Mouse (Mus musculus) monocyte, adult 2 months (primary cell): ENCODE measurements around the gene Rufy2.

Experiments used
- DNase-seq, 2 experiments: peaks; one replicate each; pipeline ENCODE4 v3.0.0; 2022; ENCODE audit warnings: low spot score in 2 of 2, low read depth in 1 of 2

Rufy2 gene

GRCm38 (mm10) chr10:63014168-63014567 lies 34.1 kb downstream of the Rufy2 start:
- no peak for DNase-seq

DNA sequence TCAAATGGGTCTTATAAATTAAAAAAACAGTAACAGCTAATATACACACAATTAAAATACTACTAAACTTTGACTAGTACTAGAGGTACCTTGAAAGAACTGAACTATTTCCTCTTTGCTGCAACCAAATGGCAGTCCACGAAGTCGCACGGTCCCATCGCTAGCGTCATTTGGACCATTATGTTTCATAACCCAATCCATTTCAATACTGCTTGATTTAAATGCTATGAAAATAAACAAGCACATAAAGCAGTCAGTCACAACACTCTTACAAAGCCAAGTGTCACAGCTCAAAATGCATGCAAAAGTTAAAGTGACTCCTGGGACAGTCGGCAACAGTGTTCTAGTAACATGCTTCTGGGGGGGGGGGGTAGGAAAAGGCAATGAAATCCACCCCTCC lies 39.3 kb downstream of the Rufy2 start:
- no peak for DNase-seq

GRCm38 (mm10) chr10:63021702-63022101 lies 41.7 kb downstream of the Rufy2 start:
- DNase-seq, result no peak

- DNase-seq, result no peak
Measured at GRCm38 (mm10) chr10:63022541-63023120, 42.6 kb downstream of the Rufy2 start.

GRCm38 (mm10) chr10:63023121-63023748 lies 43.2 kb downstream of the Rufy2 start:
- DNase-seq, result peak; percentile 20 to 42

GRCm38 (mm10) chr10:63023749-63024579 lies 43.9 kb downstream of the Rufy2 start, which contains the start of the genes Hnrnph3 and Pbld2:
Gene Hnrnph3, minus strand, starts transcription at chr10:63024217.
Gene Pbld2, plus strand, starts transcription at chr10:63024315.
- DNase-seq, result peak; percentile 95 to 99

DNA sequence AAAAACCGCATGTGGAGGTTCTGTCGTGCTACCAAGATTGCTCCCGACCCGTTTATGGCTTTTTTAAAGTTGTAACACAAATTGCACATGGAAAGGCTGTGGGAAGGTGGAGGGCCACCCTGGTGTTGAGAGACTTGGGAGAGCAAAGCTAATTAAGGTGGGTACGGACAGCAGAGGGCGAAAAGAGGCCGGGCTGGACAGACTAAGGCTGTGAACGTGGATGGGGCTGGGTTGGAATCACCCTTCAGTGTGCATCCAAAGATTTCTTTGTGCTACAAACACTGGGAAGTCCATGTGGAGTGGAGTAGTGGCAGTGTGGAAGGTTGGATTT lies 44.5 kb downstream of the Rufy2 start:
- peak in 1 of 2 experiments; percentile 28 for DNase-seq

DNA sequence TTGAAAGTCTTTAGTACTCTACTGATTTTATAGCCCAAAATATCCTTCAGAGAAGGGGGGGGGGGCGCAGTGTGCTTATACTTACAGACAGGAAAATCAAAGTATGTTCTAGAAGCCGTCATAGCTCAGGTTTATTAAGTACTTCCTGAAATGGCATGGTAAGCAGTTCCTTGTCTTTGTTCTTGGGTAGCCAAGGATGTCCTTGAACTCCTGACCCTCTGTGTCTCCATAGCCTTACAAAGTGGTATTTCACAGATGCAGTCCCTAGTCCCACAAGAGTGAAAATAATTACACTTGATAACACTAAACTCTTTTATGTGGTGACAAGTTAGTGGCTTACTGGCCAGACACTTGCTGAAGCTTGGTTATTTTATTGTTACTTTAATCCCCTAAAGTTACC lies 45.0 kb downstream of the Rufy2 start:
- DNase-seq, result no peak

- DNase-seq, result no peak
Measured at GRCm38 (mm10) chr10:63025491-63026011, 45.5 kb downstream of the Rufy2 start.

DNA sequence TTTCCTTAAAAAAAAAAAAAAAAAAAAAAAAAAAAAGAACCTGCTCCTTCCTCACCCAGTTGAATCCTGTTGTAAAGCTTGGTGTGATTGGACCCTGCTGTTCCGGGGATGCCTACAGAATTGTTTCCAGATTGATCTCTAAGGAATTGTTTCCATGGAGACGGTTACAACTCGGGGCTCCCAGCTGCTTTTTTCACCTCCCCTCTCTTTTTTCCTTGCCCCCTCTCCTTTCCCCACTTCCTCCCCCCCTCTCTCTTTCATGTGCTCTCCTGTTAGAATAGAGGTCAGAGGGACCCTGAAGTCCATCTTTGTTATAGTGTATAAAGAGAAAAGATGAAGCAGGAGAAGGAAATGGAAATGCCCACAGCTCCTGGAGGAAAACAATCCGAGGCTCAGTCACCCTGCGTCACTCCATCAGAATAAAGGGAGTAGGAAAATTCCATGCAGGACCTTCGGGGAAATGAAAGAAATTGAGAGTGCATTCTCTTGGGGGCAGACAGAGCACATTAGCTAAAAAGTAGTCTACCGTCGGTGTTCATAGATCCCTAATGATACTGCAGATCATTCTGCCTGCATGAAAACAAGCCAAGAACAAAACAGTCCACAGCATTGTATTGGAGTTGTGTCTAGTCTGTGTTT lies 46.3 kb downstream of the Rufy2 start:
- DNase-seq, result no peak

GRCm38 (mm10) chr10:63026795-63027160 lies 46.8 kb downstream of the Rufy2 start:
- no peak for DNase-seq

DNA sequence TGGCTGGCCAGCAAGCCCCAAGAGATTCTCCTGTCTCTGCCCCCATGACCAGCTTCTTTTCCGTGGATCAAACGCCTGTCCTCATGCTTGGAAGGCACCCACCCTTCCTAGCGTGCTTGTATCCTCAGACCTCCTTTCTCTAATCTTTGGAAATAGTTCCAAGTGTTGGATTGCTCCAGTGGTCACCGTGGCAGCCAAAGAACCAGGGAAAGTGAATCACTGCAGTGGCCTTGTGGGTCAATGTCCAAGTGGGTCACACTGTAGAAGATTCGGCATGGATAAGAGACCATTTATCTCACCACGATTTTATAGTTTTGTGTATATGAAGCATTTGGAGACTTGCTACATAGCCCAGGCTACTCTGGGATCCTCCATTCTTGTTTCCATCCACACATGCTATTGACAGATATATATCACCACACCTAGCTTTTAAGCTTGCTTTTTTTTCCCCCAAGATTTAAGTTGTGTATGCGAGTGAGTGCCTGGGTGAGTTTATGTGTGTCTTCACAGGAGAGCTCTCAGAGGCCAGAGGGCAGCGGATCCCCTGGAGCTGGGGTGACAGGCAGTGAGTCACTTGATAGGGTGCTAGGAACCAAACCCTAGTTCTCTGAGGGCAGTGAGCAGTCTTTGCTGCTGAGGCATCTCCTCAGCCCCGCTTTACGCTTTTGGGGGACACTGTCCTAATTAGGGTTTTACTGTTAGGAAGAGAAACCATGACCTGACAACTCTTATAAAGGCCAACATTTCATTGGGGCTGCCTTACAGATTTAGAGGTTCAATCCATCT lies 47.5 kb downstream of the Rufy2 start:
- no peak for DNase-seq

- DNase-seq, result no peak
Measured at GRCm38 (mm10) chr10:63028396-63028795, 48.4 kb downstream of the Rufy2 start.

- no peak for DNase-seq
Measured at GRCm38 (mm10) chr10:63032267-63032666, 52.2 kb downstream of the Rufy2 start.

DNA sequence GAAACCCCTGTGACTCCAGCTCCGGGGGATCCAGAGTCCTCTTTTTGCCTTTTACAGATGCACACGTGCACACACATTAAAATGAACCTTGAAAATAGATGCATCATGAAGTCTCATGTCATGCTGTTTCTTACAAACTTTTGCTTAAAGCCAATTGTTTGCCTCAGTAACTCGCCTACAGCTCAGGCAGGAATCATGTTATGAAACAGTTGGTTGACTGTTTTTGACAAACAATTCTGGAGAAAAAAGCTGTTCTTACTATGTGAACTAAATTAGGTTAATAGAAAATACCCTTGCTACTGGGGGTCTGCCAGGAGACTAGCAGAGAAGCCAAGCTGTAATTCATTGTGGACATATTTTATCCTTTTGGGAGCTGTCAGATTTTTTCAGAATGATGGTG lies 52.9 kb downstream of the Rufy2 start:
- no peak for DNase-seq

GRCm38 (mm10) chr10:63038571-63039320 lies 58.7 kb downstream of the Rufy2 start:
- no peak for DNase-seq

- no peak for DNase-seq
Measured at GRCm38 (mm10) chr10:63039867-63040628, 60.0 kb downstream of the Rufy2 start.

- DNase-seq, result no peak
Measured at GRCm38 (mm10) chr10:63043154-63043553, 63.1 kb downstream of the Rufy2 start.

GRCm38 (mm10) chr10:63047751-63048150 lies 67.7 kb downstream of the Rufy2 start:
- DNase-seq, result no peak
